Mouse (Mus musculus): ENCODE measurements at regions not wholly inside any gene's neighbourhood (a gene's known extent, or its start where the extent isn't known, plus 50 kb on each side); places are given as distances from the start of the nearest gene placed in this dataset.

DNA sequence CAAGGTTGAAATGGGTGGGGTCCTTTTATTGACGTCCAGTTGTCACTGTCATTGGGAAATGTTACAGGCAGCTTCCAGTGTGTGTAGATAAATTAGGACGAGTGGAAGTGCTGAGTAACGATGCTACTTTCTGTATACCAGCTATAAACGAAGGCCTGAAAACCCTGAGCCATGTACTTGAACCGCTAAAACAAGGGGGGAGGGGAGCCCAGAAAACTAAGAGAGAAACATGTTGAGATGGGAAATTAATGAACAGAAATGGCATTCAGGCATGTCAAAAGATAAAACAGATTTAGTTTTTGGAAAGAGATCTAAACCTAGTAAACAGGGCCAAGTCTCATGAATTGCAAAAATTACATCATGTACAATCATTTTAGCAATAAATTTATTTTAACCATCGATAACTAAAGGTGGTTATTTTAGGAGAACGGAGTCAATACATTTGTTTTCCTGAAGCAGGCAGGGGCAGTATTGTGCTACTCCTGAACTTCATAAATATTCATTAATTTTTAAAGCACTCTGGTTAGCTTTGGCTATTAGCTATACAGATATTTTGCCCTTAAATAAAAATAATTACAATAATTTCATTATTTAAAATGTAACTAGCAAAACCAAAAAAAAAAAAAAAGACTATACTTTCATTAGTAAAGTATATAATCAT lies 92.1 kb upstream of the Ssbp2 start:
- TF ChIP-seq HCFC1 (IDR thresholded peaks at IDR 0.05; ENCODE audit: borderline replicate concordance, insufficient read depth, low read length), result no peak
- TF ChIP-seq ZNF384 (IDR thresholded peaks at IDR 0.05; ENCODE audit: low read depth, low read length), result no peak
- no peak for TF ChIP-seq ZC3H11A (IDR thresholded peaks at IDR 0.05; ENCODE audit: borderline replicate concordance, low read depth, low read length)
- no peak for TF ChIP-seq CHD2 (IDR thresholded peaks at IDR 0.05; ENCODE audit: low read depth, low read length)
- no peak for TF ChIP-seq MAFK (IDR thresholded peaks at IDR 0.05; ENCODE audit: insufficient read depth, low read depth, low read length)
